ENCODE assay signal across 10 mouse cellular contexts in the genomic region with DNA sequence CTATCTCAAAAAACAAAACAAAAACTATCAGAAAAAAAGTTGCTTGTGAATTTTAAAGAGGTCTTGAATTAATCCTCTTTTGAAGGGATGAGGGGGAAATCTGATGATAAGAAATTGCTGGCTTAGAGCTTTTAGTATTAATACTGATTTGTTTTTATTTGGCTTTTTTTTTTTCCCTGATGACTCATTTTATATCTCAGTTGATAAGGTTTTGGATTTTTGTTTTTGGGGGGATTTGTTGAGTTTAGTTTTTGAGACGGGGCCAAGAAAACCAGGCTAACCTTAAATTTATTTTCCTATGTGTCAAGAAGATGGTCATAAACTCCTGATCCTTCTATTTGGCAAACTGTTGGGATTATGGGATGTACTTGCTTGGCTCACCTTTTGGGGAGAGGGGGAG. TPM values are rescaled to one million over a fixed set of nuclear protein-coding genes. Genes with fewer than 3 reads are reported as not detected.
DNase-seq lines count a peak whose midpoint lies in the region; ATAC-seq and TF ChIP-seq lines count a peak whose summit lies in the region.
"Had no signal": no experiment of that assay in that cellular context is flagged by ENCODE, and none has a peak within 500 bp of the region (broad histone marks: within the 10 kb centered on the region; RNA-seq: fewer than 3 reads in every experiment).

No protein-coding gene starts in this region.

- no peak for DNase-seq in liver, adult 2 months (ENCODE audit: extremely low read depth, low read depth, low spot score)
- DNase-seq in liver: no peak
- DNase-seq in urinary bladder, postnatal 10 days (ENCODE audit: low spot score): no peak
- no peak for DNase-seq in left cerebral cortex, postnatal 4 days
- DNase-seq: cerebellum, postnatal 10 days had no signal

- no peak for TF ChIP-seq CTCF in liver, adult 2 months (IDR thresholded peaks at IDR 0.05; ENCODE audit: low read depth, low read length)

- no peaks in the 10 kb centered on the region for H3K9me3 ChIP-seq in embryonic facial prominence, embryonic 15.5 days (replicated peaks)
- H3K9me3 ChIP-seq in intestine, embryonic 15.5 days: no peaks in the 10 kb centered on the region

- no peak overlapping the region for H3ac ChIP-seq in myocyte (ENCODE audit: control insufficient read depth, insufficient read length)

- no peak overlapping the region for H3K9ac ChIP-seq in liver, adult 2 months (ENCODE audit: low read depth, low read length)
- no peak overlapping the region for H3K9ac ChIP-seq in embryonic facial prominence, embryonic 15.5 days
- no peak overlapping the region for H3K9ac ChIP-seq in intestine, embryonic 15.5 days

- peaks cover 17% of the 10 kb centered on the region for H3K4me1 ChIP-seq in liver, adult 2 months (ENCODE audit: control insufficient read depth, insufficient read depth, low read length)
- H3K4me1 ChIP-seq in embryonic facial prominence, embryonic 15.5 days: peaks cover 22% of the 10 kb centered on the region; the same call in 1 of the 2 replicates
- H3K4me1 ChIP-seq in intestine, embryonic 15.5 days (replicated peaks): peaks cover 16% of the 10 kb centered on the region

- H3K36me3 ChIP-seq in liver, adult 2 months (ENCODE audit: control insufficient read depth, insufficient read depth, low read length): peaks cover 23% of the 10 kb centered on the region
- peaks cover 17% of the 10 kb centered on the region for H3K36me3 ChIP-seq in embryonic facial prominence, embryonic 15.5 days
- H3K36me3 ChIP-seq in intestine, embryonic 15.5 days: 0 out of 2 replicates have a peak, but pooled peaks cover 5% of the 10 kb centered on the region
- peaks cover 18% of the 10 kb centered on the region for H3K36me3 ChIP-seq in myocyte (ENCODE audit: control insufficient read depth, insufficient read depth)

- peak overlapping the region; percentile 52 for H3K4me2 ChIP-seq in embryonic facial prominence, embryonic 15.5 days (replicated peaks)
- peak overlapping the region; percentile 65; the same call in 1 of the 2 replicates for H3K4me2 ChIP-seq in intestine, embryonic 15.5 days (replicated peaks)
- peak overlapping the region; percentile 90 for H3K4me2 ChIP-seq in myocyte (ENCODE audit: low read depth)

- peaks cover 28% of the 10 kb centered on the region; the same call in 1 of the 2 replicates for H3K79me2 ChIP-seq in liver, adult 2 months (ENCODE audit: control insufficient read depth, insufficient read depth, low read length)
- H3K79me2 ChIP-seq in myocyte (ENCODE audit: control insufficient read depth, insufficient read depth): peaks cover 69% of the 10 kb centered on the region

- WGBS in liver, adult 2 months: 63% methylated on average over 1 of the region's 1 CpGs
- WGBS in embryonic facial prominence, embryonic 15.5 days: 85% methylated on average over 1 of the region's 1 CpGs
- WGBS in intestine, embryonic 15.5 days: 75% methylated on average over 1 of the region's 1 CpGs

- ATAC-seq in embryonic facial prominence, embryonic 15.5 days (ENCODE audit: insufficient number of reproducible peaks, low FRiP score, low TSS enrichment, low read depth): no peak
- no peak for ATAC-seq in intestine, embryonic 15.5 days

- intact Hi-C loops in left cerebral cortex, postnatal 4 days (cut with DNase I): no loop called here

- H3K4me3 ChIP-seq in liver, adult 2 months (ENCODE audit: insufficient read depth, low read depth, low read length): peak overlapping the region; percentile 24; the same call in 1 of the 2 replicates
- peak overlapping the region; percentile 98; the same call in 1 of the 2 replicates for H3K4me3 ChIP-seq in embryonic facial prominence, embryonic 15.5 days (replicated peaks)
- H3K4me3 ChIP-seq in intestine, embryonic 15.5 days (replicated peaks): no peak overlapping the region
- H3K4me3 ChIP-seq in myocyte: no peak overlapping the region

- no peak for TF ChIP-seq POLR2A in liver, adult 2 months (IDR thresholded peaks at IDR 0.05; ENCODE audit: extremely low read depth, insufficient read depth, low read length)
- no peak for TF ChIP-seq POLR2A in myocyte (IDR thresholded peaks at IDR 0.05; ENCODE audit: insufficient read length, low read depth)

- peak overlapping the region; percentile 34; the same call in 1 of the 2 replicates for H3K27ac ChIP-seq in liver, adult 2 months (replicated peaks; ENCODE audit: insufficient read depth, low read depth, low read length)
- H3K27ac ChIP-seq in embryonic facial prominence, embryonic 15.5 days (replicated peaks): no peak overlapping the region
- H3K27ac ChIP-seq in intestine, embryonic 15.5 days: no peak overlapping the region
- H3K27ac ChIP-seq: macrophage had no signal

- no peaks in the 10 kb centered on the region for H3K27me3 ChIP-seq in liver, adult 2 months (ENCODE audit: control insufficient read depth, insufficient read depth, low read length)
- H3K27me3 ChIP-seq in embryonic facial prominence, embryonic 15.5 days: no peaks in the 10 kb centered on the region
- no peaks in the 10 kb centered on the region for H3K27me3 ChIP-seq in intestine, embryonic 15.5 days (replicated peaks)
- no peaks in the 10 kb centered on the region for H3K27me3 ChIP-seq in myocyte (ENCODE audit: control insufficient read depth, insufficient read depth, insufficient read length)

TF ChIP-seq in myocyte, 11 proteins besides CTCF, POLR2A, EP300 and RAD21:
- TF ChIP-seq CEBPB (IDR thresholded peaks at IDR 0.05; ENCODE audit: insufficient read depth, poor library complexity, severe bottlenecking) (no peak), USF1 (IDR thresholded peaks at IDR 0.05; ENCODE audit: low read depth) (no peak), TCF12 (IDR thresholded peaks at IDR 0.05; ENCODE audit: insufficient read depth, poor library complexity, severe bottlenecking) (no peak), TCF3 (IDR thresholded peaks at IDR 0.05; ENCODE audit: insufficient read length, low read depth) (no peak), MAX (IDR thresholded peaks at IDR 0.05; ENCODE audit: low read depth) (no peak), MYOD1 (IDR thresholded peaks at IDR 0.05; ENCODE audit: control insufficient read depth in 1 of 3, insufficient read length in 2 of 3, low read depth in 2 of 3) (no peak), REST (IDR thresholded peaks at IDR 0.05; ENCODE audit: insufficient read depth, insufficient read length) (no peak), POLR2AphosphoS2 (IDR thresholded peaks at IDR 0.05; ENCODE audit: insufficient read length, low read depth) (no peak), SRF (IDR thresholded peaks at IDR 0.05; ENCODE audit: control insufficient read depth, insufficient read length, low read depth) (no peak), E2F4 (IDR thresholded peaks at IDR 0.05; ENCODE audit: insufficient read depth) (no peak), MYOG (IDR thresholded peaks at IDR 0.05; ENCODE audit: control insufficient read depth in 1 of 3, insufficient read depth in 1 of 3, insufficient read length in 2 of 3, low read depth in 2 of 3) (no peak)

RNA-seq across cellular contexts. Expression of gene Skp1a, which starts 2.1 kb away (rescaled TPM):
- 257 and 318 TPM in 2 replicates for total RNA-seq in liver, adult 2 months (2014; rRNA removed)
- 26.0 and 37.2 TPM in 2 replicates for polyA plus RNA-seq in liver, adult 2 months (2012; rRNA removed)
- polyA plus RNA-seq in embryonic facial prominence, embryonic 15.5 days (2015; fragmentation: Nextera tagmentation; extraction: Ambion mirVana): 748 and 818 TPM in 2 replicates
- polyA plus RNA-seq in intestine, embryonic 15.5 days (2015; fragmentation: Nextera tagmentation; extraction: Ambion mirVana): 720 and 848 TPM in 2 replicates
- polyA plus RNA-seq in myocyte (2012; fragmentation: generic; extraction: Trizol): 168 TPM
- 100 to 1,000 TPM; 474 to 484 TPM for total RNA-seq in left cerebral cortex, postnatal 4 days (2021)

RNA-seq across cellular contexts. Expression of gene Olfr1371, which starts 20.1 kb away (rescaled TPM):
- 0.18 TPM in 1 of 2 replicates, not detected in the other for total RNA-seq in liver, adult 2 months (2014; rRNA removed)
- not detected in 2 replicates for polyA plus RNA-seq in liver, adult 2 months (2012; rRNA removed)
- polyA plus RNA-seq in embryonic facial prominence, embryonic 15.5 days (2015; fragmentation: Nextera tagmentation; extraction: Ambion mirVana): not detected in 2 replicates
- not detected in 2 replicates for polyA plus RNA-seq in intestine, embryonic 15.5 days (2015; fragmentation: Nextera tagmentation; extraction: Ambion mirVana)
- not detected for polyA plus RNA-seq in myocyte (2012; fragmentation: generic; extraction: Trizol)
- total RNA-seq in left cerebral cortex, postnatal 4 days (2021): not detected
- polyA plus RNA-seq: heart, postnatal 0 days; macrophage had no signal

RNA-seq across cellular contexts. Expression of gene Tcf7, which starts 48.9 kb away (rescaled TPM):
- 1.1 and 1.2 TPM in 2 replicates for total RNA-seq in liver, adult 2 months (2014; rRNA removed)
- 5.7 and 7.5 TPM in 2 replicates for polyA plus RNA-seq in liver, adult 2 months (2012; rRNA removed)
- 21.5 and 22.6 TPM in 2 replicates for polyA plus RNA-seq in embryonic facial prominence, embryonic 15.5 days (2015; fragmentation: Nextera tagmentation; extraction: Ambion mirVana)
- 6.9 and 8.2 TPM in 2 replicates for polyA plus RNA-seq in intestine, embryonic 15.5 days (2015; fragmentation: Nextera tagmentation; extraction: Ambion mirVana)
- 17.3 TPM for polyA plus RNA-seq in myocyte (2012; fragmentation: generic; extraction: Trizol)
- total RNA-seq in left cerebral cortex, postnatal 4 days (2021): 1 to 10 TPM; 6.9 to 7.3 TPM

Comparison
In these comparisons a context has a peak if more than half of its experiments do, and no peak if none do; other contexts are left out.
1. H3K4me3 ChIP-seq: peak in liver, adult 2 months (single experiment) and embryonic facial prominence, embryonic 15.5 days (single experiment); none in intestine, embryonic 15.5 days (single experiment) and myocyte (single experiment).
2. Peak in every context shown above with its lines, with median percentiles within 50 percentile points of each other: H3K4me2 ChIP-seq.